28 mouse cellular contexts compared by ENCODE assay signal in the genomic region with DNA sequence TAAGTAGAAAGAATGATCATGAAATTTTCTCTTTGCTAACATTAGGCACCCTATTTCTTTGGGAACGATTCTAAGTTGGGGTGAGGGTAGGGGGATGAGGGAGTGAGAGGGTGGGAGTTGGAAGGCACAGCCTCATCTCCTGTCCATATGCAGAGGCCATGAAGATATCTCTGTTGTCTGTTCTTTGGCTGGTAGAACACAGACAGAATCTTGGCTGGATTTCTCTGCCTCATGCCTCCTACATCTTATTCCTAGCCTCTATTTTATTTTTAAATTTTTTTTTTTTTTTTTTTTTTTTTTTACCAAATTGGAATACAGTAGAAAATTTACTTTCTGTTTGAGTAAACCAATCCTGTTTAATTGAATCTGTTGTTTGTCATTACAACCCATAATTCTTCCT. TPM values are rescaled to one million over a fixed set of nuclear protein-coding genes. Genes with fewer than 3 reads are reported as not detected.
DNase-seq lines count a peak whose midpoint lies in the region; ATAC-seq and TF ChIP-seq lines count a peak whose summit lies in the region.
"Had no signal": no experiment of that assay in that cellular context is flagged by ENCODE, and none has a peak within 500 bp of the region (broad histone marks: within the 10 kb centered on the region; RNA-seq: fewer than 3 reads in every experiment).

No protein-coding gene starts in this region.

- H3K9me3 ChIP-seq in forebrain, postnatal 0 days (ENCODE audit: low read length), result no peaks in the 10 kb centered on the region
- no peaks in the 10 kb centered on the region for H3K9me3 ChIP-seq in forebrain, embryonic 11.5 days (ENCODE audit: control insufficient read depth, low read length)
- H3K9me3 ChIP-seq in heart, embryonic 15.5 days (replicated peaks), result no peaks in the 10 kb centered on the region
- H3K9me3 ChIP-seq: embryonic facial prominence, embryonic 10.5 days; hindbrain, embryonic 15.5 days had no signal

- no peak for TF ChIP-seq CTCF in forebrain, postnatal 0 days (IDR thresholded peaks at IDR 0.05; ENCODE audit: low read depth)
- TF ChIP-seq CTCF in left cerebral cortex, adult 2 months (IDR thresholded peaks at IDR 0.05), result no peak

- no peak overlapping the region for H3K4me3 ChIP-seq in forebrain, postnatal 0 days (ENCODE audit: low read depth, low read length)
- no peak overlapping the region for H3K4me3 ChIP-seq in forebrain, embryonic 11.5 days (ENCODE audit: low read depth, low read length)
- no peak overlapping the region for H3K4me3 ChIP-seq in heart, embryonic 15.5 days
- H3K4me3 ChIP-seq in left cerebral cortex, adult 2 months, result no peak overlapping the region
- H3K4me3 ChIP-seq: embryonic facial prominence, embryonic 10.5 days; hindbrain, embryonic 15.5 days had no signal

- peak; percentile 23; the same call in 1 of the 2 replicates for ATAC-seq in forebrain, postnatal 0 days
- no peak for ATAC-seq in forebrain, embryonic 11.5 days (replicated peaks; ENCODE audit: low FRiP score)
- no peak for ATAC-seq in heart, embryonic 15.5 days (replicated peaks; ENCODE audit: insufficient number of reproducible peaks, insufficient read depth, low FRiP score, low read depth)
- ATAC-seq: activated CD4-positive, CD25-positive, alpha-beta regulatory T cell, adult 4 months; intestine, embryonic 16.5 days; Patski had no signal

- H3K27ac ChIP-seq in forebrain, postnatal 0 days (ENCODE audit: low read depth, low read length), result no peak overlapping the region; the same call in 1 of the 2 replicates
- no peak overlapping the region for H3K27ac ChIP-seq in forebrain, embryonic 11.5 days (ENCODE audit: low read depth, low read length)
- peak overlapping the region; percentile 68; the same call in 1 of the 2 replicates for H3K27ac ChIP-seq in heart, embryonic 15.5 days
- H3K27ac ChIP-seq in left cerebral cortex, adult 2 months, result peak overlapping the region; percentile 72
- H3K27ac ChIP-seq: embryonic facial prominence, embryonic 10.5 days had no signal

- H3K36me3 ChIP-seq in forebrain, postnatal 0 days (ENCODE audit: insufficient read depth), result no peaks in the 10 kb centered on the region
- H3K36me3 ChIP-seq in forebrain, embryonic 11.5 days (ENCODE audit: control insufficient read depth, insufficient read depth, low read length), result no peaks in the 10 kb centered on the region
- H3K36me3 ChIP-seq in heart, embryonic 15.5 days, result no peaks in the 10 kb centered on the region
- H3K36me3 ChIP-seq: embryonic facial prominence, embryonic 10.5 days; hindbrain, embryonic 15.5 days had no signal

- intact Hi-C loops in left cerebral cortex, adult 2 months (cut with DNase I), result loop anchor here (1.0 to 10.0 kb wide), 3 partner anchors 33 to 139 kb away; no protein-coding TSS in a partner anchor
- intact Hi-C loops in left cerebral cortex, postnatal 4 days (cut with DNase I), result loop anchor here (10.0 kb wide), 1 partner anchor 139 kb away; no protein-coding TSS in a partner anchor

- H3K27me3 ChIP-seq in forebrain, postnatal 0 days (ENCODE audit: insufficient read depth, low read length), result no peaks in the 10 kb centered on the region
- no peaks in the 10 kb centered on the region for H3K27me3 ChIP-seq in forebrain, embryonic 11.5 days (ENCODE audit: control insufficient read depth, insufficient read depth, low read length)
- H3K27me3 ChIP-seq in heart, embryonic 15.5 days, result no peaks in the 10 kb centered on the region
- H3K27me3 ChIP-seq: hindbrain, embryonic 15.5 days had no signal

- WGBS in forebrain, postnatal 0 days, result 53% methylated on average over 1 of the region's 1 CpGs
- 54% methylated on average over 1 of the region's 1 CpGs for WGBS in forebrain, embryonic 11.5 days
- 75% methylated on average over 1 of the region's 1 CpGs for WGBS in heart, embryonic 15.5 days

- no peak overlapping the region for H3K9ac ChIP-seq in forebrain, postnatal 0 days
- H3K9ac ChIP-seq in forebrain, embryonic 11.5 days (ENCODE audit: low read length), result no peak overlapping the region
- no peak overlapping the region for H3K9ac ChIP-seq in heart, embryonic 15.5 days
- H3K9ac ChIP-seq: hindbrain, embryonic 15.5 days had no signal

- H3K4me1 ChIP-seq in forebrain, postnatal 0 days (ENCODE audit: insufficient read depth), result peaks cover 8% of the 10 kb centered on the region; the same call in 1 of the 2 replicates
- no peaks in the 10 kb centered on the region for H3K4me1 ChIP-seq in forebrain, embryonic 11.5 days (replicated peaks; ENCODE audit: control insufficient read depth, insufficient read depth, low read length)
- H3K4me1 ChIP-seq in heart, embryonic 15.5 days (replicated peaks), result peaks cover 8% of the 10 kb centered on the region
- H3K4me1 ChIP-seq: embryonic facial prominence, embryonic 10.5 days had no signal

- no peak overlapping the region for H3K4me2 ChIP-seq in forebrain, postnatal 0 days (ENCODE audit: low read depth)
- H3K4me2 ChIP-seq in forebrain, embryonic 11.5 days (ENCODE audit: low read depth, low read length, severe bottlenecking), result no peak overlapping the region
- H3K4me2 ChIP-seq in heart, embryonic 15.5 days, result no peak overlapping the region
- H3K4me2 ChIP-seq: hindbrain, embryonic 15.5 days had no signal

- no peak for DNase-seq in forebrain, postnatal 0 days
- no peak for DNase-seq in forebrain, embryonic 11.5 days (ENCODE audit: low spot score)
- no peak for DNase-seq in heart, adult 9 months (ENCODE audit: low spot score in 2 of 2)
- no peak for DNase-seq in left cerebral cortex, adult 2 months (ENCODE audit: extremely low spot score in 1 of 2, low spot score in 2 of 2)
- DNase-seq in left cerebral cortex, postnatal 4 days, result no peak
- DNase-seq in telencephalon, adult 2 months (ENCODE audit: low read depth, low spot score), result peak; percentile 44
- no peak for DNase-seq in spleen, adult 18-20 months
- DNase-seq: adrenal gland, postnatal 25 days; cerebellum, adult 11 months; cerebellum, adult 9-10 months; cerebellum, postnatal 36 days; gastrocnemius, postnatal 10 days had no signal

RNA-seq across cellular contexts. Expression of gene Olfr987, which starts 53.7 kb away (rescaled TPM):
- not detected in 2 replicates for total RNA-seq in forebrain, postnatal 0 days (2014; rRNA removed)
- polyA plus RNA-seq in forebrain, postnatal 0 days (2015; fragmentation: Nextera tagmentation; extraction: Ambion mirVana), result not detected in 2 replicates
- polyA plus RNA-seq in forebrain, embryonic 11.5 days (2014; fragmentation: Nextera tagmentation; extraction: Ambion mirVana), result not detected in 2 replicates
- polyA plus RNA-seq in heart, embryonic 15.5 days (2015; fragmentation: Nextera tagmentation; extraction: Ambion mirVana), result not detected in 2 replicates
- not detected for total RNA-seq in left cerebral cortex, adult 2 months (2021)
- total RNA-seq in left cerebral cortex, postnatal 4 days (2021), result not detected
- total RNA-seq: adrenal gland, adult 18-20 months; adrenal gland, postnatal 25 days; CH12.LX; gastrocnemius, postnatal 10 days; heart, adult 8-10 months; heart, postnatal 36 days had no signal
- polyA plus RNA-seq: embryonic facial prominence, embryonic 10.5 days; embryonic facial prominence, embryonic 14.5 days; forebrain, embryonic 16.5 days; gonadal fat pad, adult 2 months; heart, embryonic 14.5 days; hindbrain, embryonic 11.5 days; hindbrain, embryonic 15.5 days; intestine, embryonic 16.5 days; kidney, adult 2 months; Patski had no signal

Comparison
In these comparisons a context has a peak if more than half of its experiments do, and no peak if none do; other contexts are left out.
1. H3K27ac ChIP-seq: peak in heart, embryonic 15.5 days (single experiment) and left cerebral cortex, adult 2 months (single experiment); none in forebrain, postnatal 0 days (single experiment) and forebrain, embryonic 11.5 days (single experiment).